Mouse (Mus musculus): ENCODE measurements around the gene Gal3st4. TPM values are rescaled to one million over a fixed set of nuclear protein-coding genes. Genes with fewer than 3 reads are reported as not detected.
A peak's percentile ranks its signal among the peaks of the same experiment; 100 is the strongest.

Gene Gal3st4
- polyA plus RNA-seq, 1 experiment from 2014 or later = 4.2 TPM

DNA sequence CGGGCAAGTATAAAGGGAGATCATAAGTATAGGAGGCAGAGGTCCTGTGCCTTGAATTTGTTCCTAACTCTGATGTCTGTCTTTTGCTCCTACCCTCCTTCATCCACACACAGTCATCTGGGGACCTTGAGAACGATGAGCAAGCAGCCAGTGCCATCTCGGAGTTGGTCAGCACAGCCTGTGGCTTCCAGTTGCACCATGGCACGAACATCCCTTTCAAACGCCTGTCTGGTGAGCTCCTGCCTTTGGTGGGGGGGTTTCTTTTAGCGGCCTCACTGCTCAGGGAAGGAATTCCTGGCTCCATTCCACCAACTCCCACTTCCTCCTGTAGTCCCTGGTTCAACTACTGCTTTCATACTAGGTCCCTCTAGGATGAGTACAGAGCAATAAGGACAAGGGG lies 14.1 kb downstream of the Gal3st4 start:
- Histone ChIP-seq H3K27me3 (ENCODE audit: control insufficient read depth, insufficient read depth, low read length) (no peaks in the 10 kb centered on the region), H3K4me3 (ENCODE audit: low read depth, low read length) (no peak overlapping the region), H3K4me2 (ENCODE audit: low read depth, severe bottlenecking) (no peak overlapping the region), H3K4me1 (ENCODE audit: control insufficient read depth, insufficient read depth, low read length) (peaks cover 8% of the 10 kb centered on the region; the same call in 1 of the 2 replicates), H3K36me3 (ENCODE audit: control insufficient read depth, insufficient read depth, low read length) (peaks cover 20% of the 10 kb centered on the region), H3K9me3 (ENCODE audit: control insufficient read depth, low read length) (no peaks in the 10 kb centered on the region), H3K27ac (replicated peaks; ENCODE audit: low read depth, low read length) (no peak overlapping the region), H3K9ac (ENCODE audit: low read length) (no peak overlapping the region)
- no peak for ATAC-seq (ENCODE audit: insufficient number of reproducible peaks, low FRiP score, low TSS enrichment, low read depth)
- 92% methylated on average over 6 of the region's 6 CpGs for WGBS
- DNase-seq (ENCODE audit: low spot score) = no peak

DNA sequence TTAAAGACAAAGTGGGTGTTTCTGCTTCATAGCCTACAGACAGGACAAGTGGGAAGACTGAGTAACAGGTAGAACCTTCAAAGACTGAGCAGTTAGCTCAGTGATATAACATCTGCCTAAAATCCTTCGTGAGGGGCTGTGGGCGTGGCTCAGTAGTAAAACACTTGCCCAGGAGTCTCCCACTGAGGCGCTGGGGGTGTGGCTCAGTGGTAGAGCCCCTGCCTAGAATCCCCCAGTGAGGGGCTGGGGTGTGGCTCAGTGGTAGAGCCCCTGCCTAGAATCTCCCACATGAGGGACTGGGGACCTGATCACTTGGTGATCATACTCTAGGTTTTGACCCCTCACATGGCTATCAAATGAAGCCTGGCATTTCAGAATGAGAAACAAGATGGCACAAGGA lies 14.6 kb downstream of the Gal3st4 start:
- Histone ChIP-seq H3K9me3 (ENCODE audit: control insufficient read depth, low read length) (no peaks in the 10 kb centered on the region), H3K27me3 (ENCODE audit: control insufficient read depth, insufficient read depth, low read length) (no peaks in the 10 kb centered on the region), H3K4me3 (ENCODE audit: low read depth, low read length) (no peak overlapping the region), H3K4me1 (ENCODE audit: control insufficient read depth, insufficient read depth, low read length) (peaks cover 8% of the 10 kb centered on the region; the same call in 1 of the 2 replicates), H3K27ac (replicated peaks; ENCODE audit: low read depth, low read length) (no peak overlapping the region), H3K4me2 (ENCODE audit: low read depth, severe bottlenecking) (no peak overlapping the region), H3K36me3 (ENCODE audit: control insufficient read depth, insufficient read depth, low read length) (peaks cover 20% of the 10 kb centered on the region), H3K9ac (ENCODE audit: low read length) (no peak overlapping the region)
- no peak for DNase-seq (ENCODE audit: low spot score)
- no peak for ATAC-seq (ENCODE audit: insufficient number of reproducible peaks, low FRiP score, low TSS enrichment, low read depth)
- 83% methylated on average over 3 of the region's 3 CpGs for WGBS

DNA sequence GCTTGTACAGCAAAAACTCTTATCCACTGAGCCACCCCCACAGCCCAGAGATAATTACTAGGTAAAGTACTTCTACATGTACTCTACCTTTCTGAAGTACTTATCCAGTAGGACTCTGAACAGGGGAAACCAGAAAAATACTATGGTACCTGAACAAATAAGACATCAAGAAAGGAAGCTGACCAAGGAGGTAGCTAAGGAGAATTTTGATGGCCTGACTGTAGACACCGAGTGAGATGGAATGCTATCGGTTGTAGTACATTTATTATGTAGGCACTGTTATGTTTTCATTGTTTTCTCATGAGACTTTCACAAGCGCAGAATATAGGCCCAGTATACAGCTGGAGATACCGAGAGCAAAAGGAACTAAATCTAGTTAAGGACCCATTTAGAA lies 15.1 kb downstream of the Gal3st4 start:
- DNase-seq (ENCODE audit: low spot score) = no peak
- Histone ChIP-seq H3K4me1 (ENCODE audit: control insufficient read depth, insufficient read depth, low read length) (peaks cover 3% of the 10 kb centered on the region; the same call in 1 of the 2 replicates), H3K4me2 (ENCODE audit: low read depth, severe bottlenecking) (no peak overlapping the region), H3K36me3 (ENCODE audit: control insufficient read depth, insufficient read depth, low read length) (peaks cover 20% of the 10 kb centered on the region), H3K27ac (replicated peaks; ENCODE audit: low read depth, low read length) (no peak overlapping the region), H3K4me3 (ENCODE audit: low read depth, low read length) (no peak overlapping the region), H3K27me3 (ENCODE audit: control insufficient read depth, insufficient read depth, low read length) (no peaks in the 10 kb centered on the region), H3K9ac (ENCODE audit: low read length) (no peak overlapping the region), H3K9me3 (ENCODE audit: control insufficient read depth, low read length) (peaks cover 3% of the 10 kb centered on the region; the same call in 1 of the 2 replicates)
- 97% methylated on average over 4 of the region's 4 CpGs for WGBS
- ATAC-seq (ENCODE audit: insufficient number of reproducible peaks, low FRiP score, low TSS enrichment, low read depth) = no peak

- ATAC-seq (ENCODE audit: insufficient number of reproducible peaks, low FRiP score, low TSS enrichment, low read depth) = no peak
- Histone ChIP-seq H3K4me2 (ENCODE audit: low read depth, severe bottlenecking) (no peak overlapping the region), H3K27ac (replicated peaks; ENCODE audit: low read depth, low read length) (no peak overlapping the region), H3K36me3 (ENCODE audit: control insufficient read depth, insufficient read depth, low read length) (peaks cover 20% of the 10 kb centered on the region), H3K9me3 (ENCODE audit: control insufficient read depth, low read length) (peaks cover 3% of the 10 kb centered on the region; the same call in 1 of the 2 replicates), H3K27me3 (ENCODE audit: control insufficient read depth, insufficient read depth, low read length) (no peaks in the 10 kb centered on the region), H3K4me1 (ENCODE audit: control insufficient read depth, insufficient read depth, low read length) (no peaks in the 10 kb centered on the region), H3K4me3 (ENCODE audit: low read depth, low read length) (no peak overlapping the region), H3K9ac (ENCODE audit: low read length) (no peak overlapping the region)
- 88% methylated on average over 10 of the region's 10 CpGs for WGBS
- DNase-seq (ENCODE audit: low spot score) = no peak
These were observed 15.6 kb downstream of the Gal3st4 start for GRCm38 (mm10) chr5:138256966-138257584.

DNA sequence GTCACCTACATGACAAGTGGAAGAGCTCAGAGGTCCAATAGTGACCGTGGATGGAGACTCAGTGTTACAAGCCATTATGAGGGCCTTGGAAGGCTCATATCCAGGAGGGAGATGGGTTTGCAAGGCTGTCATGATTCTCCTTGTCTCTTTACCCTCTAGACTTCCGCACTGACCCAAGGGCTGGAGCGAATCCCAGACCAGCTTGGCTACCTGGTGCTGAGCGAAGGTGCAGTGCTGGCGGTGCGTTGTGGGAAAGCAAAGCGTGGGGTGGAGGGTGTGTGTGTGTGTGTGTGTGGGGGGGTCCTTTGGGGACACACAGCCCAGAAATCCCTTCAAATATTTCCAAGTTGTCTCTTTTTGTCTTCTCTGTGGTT lies 16.6 kb downstream of the Gal3st4 start:
- H3K4me3 ChIP-seq (ENCODE audit: low read depth, low read length) = peak overlapping the region; percentile 55

DNA sequence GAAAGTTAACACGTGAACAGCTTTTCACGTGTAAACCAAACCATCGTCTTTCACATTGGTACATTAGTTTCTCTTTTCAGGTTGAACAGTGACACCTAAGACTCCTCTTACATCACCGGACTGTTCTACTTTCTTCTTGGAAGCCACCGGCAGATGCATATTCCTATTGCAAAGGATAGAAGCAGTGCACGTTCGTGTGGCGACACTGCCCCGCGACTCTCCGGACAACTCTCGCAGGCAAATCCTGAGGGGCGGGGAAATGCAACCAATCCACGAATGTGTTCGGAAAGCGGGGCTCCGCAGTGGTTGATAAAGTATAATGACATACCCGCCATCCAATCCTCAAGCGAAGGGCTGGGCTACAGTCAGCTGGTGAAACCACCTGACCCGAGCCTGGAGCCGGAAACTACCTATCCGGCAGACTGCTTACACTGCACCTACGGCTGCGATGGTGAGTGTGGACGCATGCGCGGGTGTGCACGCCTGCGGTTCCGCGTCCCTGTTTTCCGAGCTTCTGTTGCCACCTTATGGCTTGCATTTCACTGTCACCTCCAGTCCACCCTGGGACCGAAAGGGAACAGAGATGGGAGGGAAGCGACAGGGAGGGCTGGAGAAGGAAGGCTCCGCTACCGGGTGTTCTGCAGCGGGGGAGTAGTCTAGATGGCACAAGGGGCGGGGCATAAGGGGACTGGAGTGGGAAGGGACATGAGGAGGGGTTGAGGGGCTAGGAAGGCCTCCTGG lies 17.1 kb downstream of the Gal3st4 start, which contains the start of gene Lamtor4:
Gene Lamtor4, plus strand, starts transcription at position 130 of the 741 bp plus-strand sequence.
- peak; percentile 99 for ATAC-seq (ENCODE audit: insufficient number of reproducible peaks, low FRiP score, low TSS enrichment, low read depth)
- H3K9me3 ChIP-seq (ENCODE audit: control insufficient read depth, low read length) = peaks cover 3% of the 10 kb centered on the region; the same call in 1 of the 2 replicates
- WGBS = under 1% methylated on average over 38 of the region's 38 CpGs
- H3K27me3 ChIP-seq (ENCODE audit: control insufficient read depth, insufficient read depth, low read length) = no peaks in the 10 kb centered on the region
- H3K36me3 ChIP-seq (ENCODE audit: control insufficient read depth, insufficient read depth, low read length) = peaks cover 14% of the 10 kb centered on the region
- peak within 1 kb of the TSS; percentile 64 for H3K9ac ChIP-seq (ENCODE audit: low read length)
- peak within 1 kb of the TSS; percentile 62 for H3K4me2 ChIP-seq (ENCODE audit: low read depth, severe bottlenecking)
- DNase-seq (ENCODE audit: low spot score) = peak; percentile 91
- H3K27ac ChIP-seq (replicated peaks; ENCODE audit: low read depth, low read length) = 0 out of 2 replicates have a peak within 1 kb of the TSS, but pooled peaks have one; percentile 26
- H3K4me3 ChIP-seq (ENCODE audit: low read depth, low read length) = peak within 1 kb of the TSS; percentile 55
- no peaks in the 10 kb centered on the region for H3K4me1 ChIP-seq (ENCODE audit: control insufficient read depth, insufficient read depth, low read length)

More for the DNA sequence above, 16.6 kb downstream of the Gal3st4 start:
- peaks cover 17% of the 10 kb centered on the region for H3K36me3 ChIP-seq (ENCODE audit: control insufficient read depth, insufficient read depth, low read length)
- no peaks in the 10 kb centered on the region for H3K4me1 ChIP-seq (ENCODE audit: control insufficient read depth, insufficient read depth, low read length)
- WGBS = 21% methylated on average over 7 of the region's 7 CpGs
- H3K9me3 ChIP-seq (ENCODE audit: control insufficient read depth, low read length) = peaks cover 3% of the 10 kb centered on the region; the same call in 1 of the 2 replicates
- H3K4me2 ChIP-seq (ENCODE audit: low read depth, severe bottlenecking) = peak overlapping the region; percentile 62
- ATAC-seq (ENCODE audit: insufficient number of reproducible peaks, low FRiP score, low TSS enrichment, low read depth) (no peak), DNase-seq (ENCODE audit: low spot score) (no peak)
- H3K27ac ChIP-seq (replicated peaks; ENCODE audit: low read depth, low read length) = 0 out of 2 replicates have a peak overlapping the region, but pooled peaks have one; percentile 26
- H3K9ac ChIP-seq (ENCODE audit: low read length) = peak overlapping the region; percentile 64
- H3K27me3 ChIP-seq (ENCODE audit: control insufficient read depth, insufficient read depth, low read length) = no peaks in the 10 kb centered on the region

DNA sequence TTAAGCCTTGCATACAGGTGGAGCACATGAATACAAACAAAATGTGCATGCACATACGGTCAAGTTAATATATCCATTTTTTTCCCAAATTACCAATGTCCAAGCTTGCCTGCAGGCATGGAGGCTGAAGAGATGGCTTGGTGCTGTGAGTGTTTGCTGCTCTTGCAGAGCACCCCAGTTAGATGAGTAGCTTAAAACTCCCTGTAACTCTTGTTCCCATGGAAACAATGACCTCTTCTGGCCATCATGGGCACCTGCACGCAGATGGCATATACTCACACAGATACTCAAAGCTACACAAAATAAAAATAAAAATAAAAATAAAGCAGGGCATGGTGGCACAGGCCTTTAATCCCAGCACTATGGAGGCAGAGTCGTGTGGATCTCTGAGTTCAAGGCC lies 19.6 kb downstream of the Gal3st4 start:
- Histone ChIP-seq H3K4me2 (ENCODE audit: low read depth, severe bottlenecking) (no peak overlapping the region), H3K36me3 (ENCODE audit: control insufficient read depth, insufficient read depth, low read length) (no peaks in the 10 kb centered on the region), H3K27me3 (ENCODE audit: control insufficient read depth, insufficient read depth, low read length) (no peaks in the 10 kb centered on the region), H3K9ac (ENCODE audit: low read length) (no peak overlapping the region), H3K4me3 (ENCODE audit: low read depth, low read length) (no peak overlapping the region), H3K27ac (replicated peaks; ENCODE audit: low read depth, low read length) (no peak overlapping the region), H3K4me1 (ENCODE audit: control insufficient read depth, insufficient read depth, low read length) (no peaks in the 10 kb centered on the region), H3K9me3 (ENCODE audit: control insufficient read depth, low read length) (peaks cover 3% of the 10 kb centered on the region; the same call in 1 of the 2 replicates)
- no peak for DNase-seq (ENCODE audit: low spot score)
- ATAC-seq (ENCODE audit: insufficient number of reproducible peaks, low FRiP score, low TSS enrichment, low read depth) = no peak
- 91% methylated on average over 3 of the region's 3 CpGs for WGBS

- no peak for DNase-seq (ENCODE audit: low spot score)
- 85% methylated on average over 12 of the region's 12 CpGs for WGBS
These were observed 21.5 kb downstream of the Gal3st4 start for GRCm38 (mm10) chr5:138251144-138251543.

More at GRCm38 (mm10) chr5:138251144-138251543, 21.5 kb downstream of the Gal3st4 start:
- no peak overlapping the region for H3K4me2 ChIP-seq (ENCODE audit: low read depth, severe bottlenecking)
- H3K9ac ChIP-seq (ENCODE audit: low read length) = no peak overlapping the region
- ATAC-seq (ENCODE audit: insufficient number of reproducible peaks, low FRiP score, low TSS enrichment, low read depth) = no peak
- H3K4me1 ChIP-seq (ENCODE audit: control insufficient read depth, insufficient read depth, low read length) = no peaks in the 10 kb centered on the region
- no peaks in the 10 kb centered on the region for H3K36me3 ChIP-seq (ENCODE audit: control insufficient read depth, insufficient read depth, low read length)
- peaks cover 3% of the 10 kb centered on the region; the same call in 1 of the 2 replicates for H3K9me3 ChIP-seq (ENCODE audit: control insufficient read depth, low read length)
- H3K27ac ChIP-seq (replicated peaks; ENCODE audit: low read depth, low read length) = no peak overlapping the region
- H3K27me3 ChIP-seq (ENCODE audit: control insufficient read depth, insufficient read depth, low read length) = no peaks in the 10 kb centered on the region
- no peak overlapping the region for H3K4me3 ChIP-seq (ENCODE audit: low read depth, low read length)

Measured in limb, embryonic 11.5 days (tissue).